Mouse (Mus musculus) lung, postnatal 0 days (tissue): ENCODE measurements around the gene Zfp593.

Experiments used
- CTCF ChIP-seq: IDR thresholded peaks from 2 replicates; pipeline ENCODE4 v1.5.1; 2016; ENCODE audit warnings: antibody characterized with exemption, mild to moderate bottlenecking
- EP300 ChIP-seq: IDR thresholded peaks from 2 replicates; pipeline ENCODE4 v1.6.1; 2016; ENCODE audit warnings: antibody characterized with exemption, mild to moderate bottlenecking, control low read depth

GRCm38 (mm10) chr4:134246256-134246655, 864 bp upstream of the Zfp593 start:
- TF ChIP-seq CTCF (no peak), EP300 (no peak)
